Mouse (Mus musculus) kidney, postnatal 25 days (tissue): ENCODE data around the gene Wdr47.
"Not testable (repeated sequence)": the region's sequence is repeated elsewhere in the genome, so short reads cannot be mapped to it uniquely, and the experiment has no call there.

ENCODE experiments used
- DNase-seq, 2 experiments: peaks; one replicate each; pipeline ENCODE4 v3.0.0; 2021; ENCODE audit warnings: mixed read lengths in 2 of 2

Wdr47 gene

DNA sequence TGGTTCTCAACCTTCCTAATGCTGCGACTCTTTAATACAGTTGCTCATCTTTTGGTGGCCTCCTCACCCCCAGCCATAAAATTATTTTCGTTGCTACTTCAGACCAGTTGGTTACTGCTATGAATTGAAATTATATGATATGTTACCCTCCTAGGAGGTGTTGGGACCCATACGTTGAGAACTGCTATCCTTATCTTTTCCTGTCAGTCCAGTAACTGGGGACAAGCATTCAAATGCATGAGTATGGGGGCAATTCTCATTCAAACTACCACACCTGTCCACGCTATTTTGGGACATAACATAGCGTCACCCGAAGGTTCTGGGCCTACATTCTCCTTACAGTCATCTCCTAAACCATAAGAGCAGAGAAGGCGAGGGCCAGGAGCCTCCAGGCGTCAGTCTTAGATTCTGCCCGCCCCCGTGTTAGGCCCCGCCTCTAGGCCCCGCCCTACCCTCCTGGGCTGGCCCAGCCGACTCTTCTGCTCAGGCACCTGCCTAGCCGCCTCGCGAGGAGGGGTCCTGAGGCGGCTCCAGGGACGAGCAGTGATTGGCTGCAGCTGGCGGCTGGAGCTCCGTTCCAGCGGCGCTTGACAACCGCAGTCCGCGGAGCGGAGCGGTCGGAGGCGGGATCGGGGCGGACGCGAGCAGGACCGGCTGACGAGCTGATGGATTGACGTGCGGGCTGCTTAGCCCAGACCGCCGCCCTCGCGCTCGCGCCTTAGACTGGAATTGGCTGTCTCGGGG lies at the start of gene Wdr47:
Gene Wdr47, plus strand, starts transcription at position 494 of the 744 bp plus-strand sequence.
- peak; percentile 97 to 99 for DNase-seq

DNA sequence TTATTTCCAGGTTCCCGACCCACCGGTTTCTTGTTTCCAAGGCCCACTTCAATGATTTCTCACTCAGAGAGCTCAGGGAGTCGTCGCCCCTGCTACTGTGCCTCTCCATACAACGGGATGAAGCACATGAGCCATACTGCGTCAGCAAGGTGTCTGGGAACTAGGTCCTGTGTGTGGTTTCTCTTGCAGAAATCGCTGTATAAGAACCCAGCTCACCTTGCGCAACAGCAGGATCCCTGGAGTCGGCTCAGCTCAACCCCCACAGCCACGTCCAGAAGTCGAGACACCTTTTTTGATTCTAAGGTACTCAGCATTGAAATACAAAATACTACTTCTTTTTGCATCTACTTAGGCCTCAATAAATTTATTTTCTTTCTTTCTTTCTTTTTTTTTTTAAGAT lies 48.8 kb upstream of the Wdr47 start:
- no peak for DNase-seq

DNA sequence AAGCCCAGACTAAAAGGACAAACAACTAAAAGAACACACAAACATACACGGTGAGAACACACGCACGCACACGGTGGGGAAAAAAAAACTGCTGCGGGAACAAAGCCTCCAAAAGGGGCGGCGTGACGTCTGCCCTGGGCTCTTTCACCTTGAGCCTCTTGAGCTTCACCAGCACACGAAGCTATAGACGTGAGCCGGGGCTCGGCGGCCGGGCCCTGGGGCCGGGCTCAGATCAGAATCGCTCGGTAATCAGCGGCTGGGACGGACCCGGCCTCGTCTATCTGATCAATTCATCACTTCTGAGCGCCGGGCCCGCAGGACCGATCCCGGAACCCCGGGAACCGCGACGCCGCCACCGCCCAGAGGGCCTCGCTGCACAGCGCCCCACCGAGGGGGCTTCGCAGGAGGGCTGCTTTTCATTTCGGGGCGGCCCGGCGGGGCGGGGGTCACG lies 36.9 kb upstream of the Wdr47 start:
- DNase-seq = peak; percentile 24 to 63

DNA sequence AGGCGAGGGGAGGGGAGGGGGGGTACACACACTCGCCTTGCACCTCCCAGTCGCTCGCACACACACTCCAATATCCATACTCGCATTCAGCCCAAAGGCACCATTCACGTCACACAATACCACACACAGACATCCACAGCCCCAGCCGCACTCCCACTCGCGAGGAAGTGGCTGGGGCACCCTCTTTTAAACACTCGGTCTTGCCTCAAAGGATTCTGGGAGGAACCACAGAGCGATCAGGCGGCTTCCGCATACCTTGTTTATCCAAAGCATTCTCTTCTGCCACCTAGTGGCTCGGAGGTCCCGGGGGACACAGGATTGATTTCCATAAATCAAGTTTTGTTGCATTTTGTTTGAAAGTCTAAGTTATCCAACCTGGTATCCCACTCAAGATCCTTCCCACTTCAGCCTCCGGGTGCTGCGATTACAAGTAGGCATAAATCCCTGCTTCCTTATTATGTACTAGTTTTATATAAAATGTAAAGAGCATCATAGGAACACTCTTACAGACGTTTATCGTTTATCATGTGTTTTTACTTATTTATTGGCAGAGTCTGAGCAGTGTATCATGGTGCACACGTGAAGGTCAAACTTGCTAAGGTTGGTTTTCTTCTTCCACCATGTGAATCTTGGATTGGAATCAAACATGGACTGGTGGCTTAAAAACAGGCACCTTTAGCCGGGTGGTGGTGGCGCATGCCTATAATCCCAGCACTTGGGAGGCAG lies 36.3 kb upstream of the Wdr47 start:
- peak; percentile 96 for DNase-seq

DNA sequence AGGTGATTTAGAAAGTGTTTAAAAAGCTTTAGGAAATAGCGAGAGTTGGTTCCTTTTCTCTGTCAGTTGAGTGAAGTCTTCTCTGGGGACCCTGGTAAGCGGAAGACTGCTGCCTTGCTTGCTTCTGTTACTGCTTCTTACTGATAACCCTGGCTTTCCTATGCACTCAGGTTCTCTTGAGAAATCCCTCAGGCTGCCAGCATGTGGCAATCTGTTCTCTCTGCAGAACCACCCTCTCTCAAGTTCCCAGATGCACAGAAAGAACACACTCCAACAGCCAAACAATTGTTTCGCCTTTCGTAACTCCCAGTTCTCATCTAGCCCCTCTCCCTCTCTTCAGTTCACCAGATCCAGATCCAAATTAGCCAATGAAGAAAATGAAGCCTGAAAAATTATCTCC lies 33.2 kb upstream of the Wdr47 start:
- no peak for DNase-seq

DNA sequence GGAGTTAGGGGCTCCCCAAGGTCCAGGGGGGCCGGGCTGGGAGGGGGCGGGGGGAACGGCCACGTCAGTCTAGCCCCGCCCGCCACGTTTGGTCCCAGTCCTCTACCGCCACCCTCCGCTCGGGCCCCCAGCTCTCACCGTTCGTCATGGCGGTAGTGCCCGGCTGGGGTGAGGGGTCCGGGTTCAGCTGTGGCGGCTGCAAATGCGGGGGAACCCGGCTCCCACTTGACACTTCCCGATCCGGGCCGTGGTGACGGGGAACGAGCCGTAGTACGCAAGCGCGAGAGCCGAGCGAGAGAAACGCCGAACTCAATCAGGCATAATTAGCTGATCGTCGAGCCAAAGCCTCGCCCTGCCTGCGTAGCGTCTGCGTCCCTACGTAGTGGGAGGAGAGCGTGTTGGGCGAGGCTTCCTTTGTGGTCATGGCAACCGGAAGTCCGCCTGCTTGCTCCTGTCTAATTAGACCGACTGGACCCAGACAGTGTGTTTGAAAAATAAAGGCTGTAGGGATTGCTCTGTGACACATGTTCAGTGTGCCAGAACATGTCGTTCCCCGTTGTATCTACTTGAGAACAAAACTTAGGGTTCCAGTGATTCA lies 28.8 kb upstream of the Wdr47 start, which contains the start of gene Tmem167b:
Gene Tmem167b, minus strand, starts transcription at position 334 of the 598 bp plus-strand sequence.
- peak; percentile 97 to 99 for DNase-seq

DNA sequence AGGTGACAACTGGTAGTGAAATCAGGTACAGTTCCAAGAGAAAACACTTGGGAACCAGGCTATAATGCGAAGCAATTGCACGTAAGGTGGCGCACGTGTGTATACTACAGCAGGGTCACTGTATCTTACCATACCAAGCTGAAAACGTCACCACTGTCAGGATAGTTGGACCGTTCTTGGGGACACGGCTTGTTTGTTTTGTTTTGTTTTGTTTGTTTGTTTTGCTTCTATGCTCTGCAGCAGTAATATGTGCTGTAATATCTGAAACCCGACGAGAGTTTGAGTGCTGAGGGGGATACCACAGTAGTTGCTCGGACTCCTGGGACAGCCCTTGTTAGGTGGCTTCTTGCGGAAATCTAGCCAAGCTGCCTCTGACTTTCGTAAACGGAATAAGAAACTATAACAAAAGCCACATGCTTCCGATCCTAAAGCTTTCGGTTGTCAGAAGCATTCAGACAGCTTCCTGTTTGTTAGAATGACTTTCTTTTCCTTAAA lies 28.3 kb upstream of the Wdr47 start:
- DNase-seq = peak in 1 of 2 experiments; percentile 49

DNA sequence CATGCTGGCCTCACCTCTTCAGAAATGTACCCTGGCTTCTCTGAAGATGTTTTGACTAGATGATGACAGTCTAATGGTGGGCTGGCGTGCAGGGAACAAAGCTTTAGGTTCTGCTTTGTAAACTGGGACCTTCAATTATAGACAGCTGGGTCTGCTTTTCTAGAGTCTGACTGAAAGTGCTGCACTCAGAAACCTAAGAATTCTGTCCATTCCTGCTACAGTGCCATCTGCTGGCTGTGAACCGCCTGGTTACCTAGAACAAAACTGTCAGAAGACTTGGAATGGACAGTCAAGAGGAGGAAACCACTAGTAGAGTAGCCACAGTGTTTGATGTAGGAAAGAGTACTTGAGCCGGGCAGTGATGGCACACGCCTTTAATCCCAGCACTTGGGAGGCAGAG lies 27.8 kb upstream of the Wdr47 start:
- peak; percentile 87 to 93 for DNase-seq

DNA sequence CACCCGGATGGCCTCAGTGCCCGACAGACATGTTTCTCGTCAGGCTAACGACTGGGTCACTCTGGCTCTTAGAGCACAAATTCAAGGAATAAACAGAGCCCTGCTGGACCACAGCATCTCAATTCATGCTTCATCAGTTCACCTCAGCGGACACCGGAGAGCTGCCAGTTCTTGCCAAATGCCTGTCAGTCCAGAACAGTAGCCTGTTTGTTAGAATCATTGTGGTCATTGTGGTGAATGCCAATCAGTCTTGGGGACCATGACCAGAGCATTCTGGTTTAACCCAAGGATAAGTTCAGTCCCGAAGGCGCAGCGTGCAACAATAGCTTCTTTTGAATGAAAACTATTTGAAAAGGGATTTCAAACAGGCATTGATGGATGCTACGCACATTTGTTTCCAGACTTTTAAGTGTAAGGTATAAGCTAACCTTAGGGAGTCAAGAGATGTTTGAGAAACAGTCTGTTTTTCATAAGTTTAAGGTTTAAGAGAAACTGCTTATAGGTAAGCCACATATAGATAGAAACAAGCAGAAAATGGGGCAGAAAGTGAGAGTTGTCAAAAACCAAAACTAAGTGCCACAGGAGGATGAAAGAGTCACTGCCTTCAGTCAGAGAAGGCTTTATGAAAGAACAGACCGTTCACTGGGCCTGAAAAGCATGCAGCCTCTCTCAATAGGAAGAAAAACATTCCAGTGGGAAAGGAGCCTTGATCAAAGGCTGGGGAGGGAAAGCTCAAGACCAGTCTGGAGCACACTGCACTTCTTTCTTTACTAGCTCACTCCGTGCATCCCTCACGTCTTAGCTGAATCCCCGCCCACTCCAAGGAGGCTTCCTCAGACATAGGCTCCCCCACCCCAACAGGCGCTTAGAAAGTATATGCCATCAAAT lies 22.8 kb upstream of the Wdr47 start:
- DNase-seq = no peak

DNA sequence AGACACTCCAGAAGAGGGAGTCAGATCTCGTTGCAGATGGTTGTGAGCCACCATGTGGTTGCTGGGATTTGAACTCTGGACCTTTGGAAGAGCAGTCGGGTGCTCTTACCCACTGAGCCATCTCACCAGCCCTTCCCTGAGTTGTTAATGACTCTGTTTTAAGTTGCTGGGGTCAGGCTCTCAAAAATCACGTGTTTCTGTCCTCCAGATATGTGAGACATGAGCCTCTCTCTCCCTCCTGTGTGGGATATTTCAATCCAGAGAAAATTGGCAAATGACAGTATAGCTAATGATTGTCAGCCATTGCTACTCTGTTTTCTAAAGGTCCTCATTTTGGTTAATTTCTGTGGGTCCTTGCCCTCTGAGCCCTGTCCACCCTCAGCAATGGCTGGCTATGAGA lies 21.4 kb upstream of the Wdr47 start:
- not testable (repeated sequence) for DNase-seq

DNA sequence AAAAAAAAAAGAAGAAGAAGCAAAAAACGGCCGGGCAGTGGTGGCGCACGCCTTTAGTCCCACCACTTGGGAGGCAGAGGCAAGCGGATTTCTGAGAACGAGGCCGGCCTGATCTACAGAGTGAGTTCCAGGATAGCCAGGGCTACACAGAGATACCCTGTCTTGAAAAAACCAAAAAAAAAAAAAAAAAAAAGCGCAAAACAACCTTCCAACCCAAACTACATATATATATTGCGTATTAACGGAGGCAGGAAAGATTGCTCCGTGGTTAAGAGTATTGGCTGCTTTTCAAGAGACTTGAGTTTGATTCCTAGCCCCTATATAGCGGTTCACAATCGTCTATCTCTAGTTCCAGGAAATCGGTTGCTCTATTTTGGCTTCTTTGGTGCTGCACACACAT lies 20.3 kb upstream of the Wdr47 start:
- no peak for DNase-seq

DNA sequence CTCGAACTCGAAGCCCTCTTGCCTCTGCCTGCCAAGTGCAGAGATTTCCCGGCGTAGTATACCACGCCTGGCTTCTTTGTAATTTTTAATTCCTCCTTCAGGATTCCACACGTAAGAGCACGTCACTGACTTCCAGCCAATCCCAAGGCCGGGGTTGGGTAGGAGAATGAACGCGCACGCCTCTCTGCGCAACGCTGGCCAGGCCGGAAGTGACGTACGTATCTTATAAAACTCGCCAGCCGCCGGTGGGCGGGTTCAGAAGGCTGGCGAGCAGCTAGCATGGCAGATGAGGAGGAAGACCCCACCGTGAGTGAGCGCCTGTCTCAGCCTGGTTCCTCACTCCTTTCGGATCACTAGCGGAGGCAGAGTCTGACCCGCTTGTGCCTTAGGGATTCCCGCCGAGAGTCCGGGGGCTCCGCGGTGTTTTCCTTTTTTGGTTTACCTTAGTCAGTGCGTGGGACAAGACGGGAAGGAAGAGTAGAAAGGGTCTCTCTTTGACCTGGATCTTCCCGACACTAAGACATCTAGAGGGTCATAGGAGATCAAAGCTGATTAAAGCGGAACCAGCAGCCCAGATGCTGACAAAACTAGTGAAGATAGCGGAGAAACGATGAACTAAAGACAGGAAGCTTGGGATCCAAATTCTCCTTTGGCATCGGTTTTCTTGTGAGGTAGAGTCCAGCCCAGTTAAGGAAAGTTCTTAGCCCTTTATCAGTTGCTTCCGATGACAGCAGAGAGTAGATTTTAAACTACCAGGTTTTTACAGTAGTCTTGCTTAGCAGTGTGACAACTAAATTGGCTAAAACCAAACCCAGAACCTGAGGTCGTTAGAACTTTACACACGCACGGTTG lies 19.4 kb upstream of the Wdr47 start, which contains the start of gene Taf13:
Gene Taf13, plus strand, starts transcription at position 256 of the 852 bp plus-strand sequence.
- DNase-seq = peak; percentile 97 to 98

DNA sequence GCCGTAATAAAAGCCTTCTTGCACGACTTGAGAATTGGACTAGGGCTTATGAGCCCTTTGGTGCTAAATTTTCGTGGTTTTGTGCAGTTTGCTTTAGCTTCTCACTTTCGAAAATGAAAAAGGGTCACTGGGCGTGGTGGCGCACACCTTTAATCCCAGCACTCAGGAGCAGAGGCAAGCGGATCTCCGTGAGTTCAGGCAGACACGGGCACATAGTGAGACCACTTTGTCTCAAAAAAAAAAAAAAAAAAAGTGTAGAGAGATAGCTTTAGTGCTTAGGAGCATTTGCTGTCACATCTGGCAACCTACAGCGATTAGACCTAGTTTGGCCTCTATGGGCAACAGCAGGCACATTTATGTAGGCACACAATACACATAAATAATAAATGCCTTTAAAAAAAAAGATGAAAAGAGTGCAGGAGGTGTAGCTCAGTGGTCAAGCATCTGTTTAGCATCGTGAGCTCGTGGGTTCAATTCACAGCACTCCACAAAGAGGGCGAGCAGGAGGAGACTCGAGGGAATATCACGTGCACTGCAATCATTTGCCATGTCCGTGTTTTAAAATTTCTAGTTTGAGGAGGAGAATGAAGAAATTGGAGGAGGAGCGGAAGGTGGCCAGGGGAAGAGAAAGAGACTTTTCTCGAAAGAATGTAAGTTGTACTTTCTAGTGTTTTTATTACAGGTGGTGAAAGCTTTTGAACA lies 18.6 kb upstream of the Wdr47 start:
- DNase-seq = no peak

DNA sequence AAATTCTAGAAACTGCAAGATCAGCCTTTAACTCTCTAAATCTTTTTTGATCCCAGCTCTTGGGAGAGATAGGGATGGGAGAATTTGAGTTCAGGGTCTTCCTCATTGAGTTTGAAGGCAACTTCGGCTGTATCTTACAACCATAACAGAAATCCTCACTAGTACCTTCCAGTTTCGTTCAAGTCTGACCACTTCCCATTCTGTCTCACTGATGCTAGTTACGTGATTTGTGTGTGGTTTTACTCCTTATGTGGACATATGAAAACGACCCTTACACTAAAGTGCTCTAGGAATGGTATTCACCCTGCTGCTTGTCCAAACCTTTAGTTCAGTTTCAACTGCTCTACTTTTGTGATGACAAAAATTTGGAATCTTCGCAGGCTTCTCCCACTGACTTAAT lies 17.1 kb upstream of the Wdr47 start:
- no peak for DNase-seq

DNA sequence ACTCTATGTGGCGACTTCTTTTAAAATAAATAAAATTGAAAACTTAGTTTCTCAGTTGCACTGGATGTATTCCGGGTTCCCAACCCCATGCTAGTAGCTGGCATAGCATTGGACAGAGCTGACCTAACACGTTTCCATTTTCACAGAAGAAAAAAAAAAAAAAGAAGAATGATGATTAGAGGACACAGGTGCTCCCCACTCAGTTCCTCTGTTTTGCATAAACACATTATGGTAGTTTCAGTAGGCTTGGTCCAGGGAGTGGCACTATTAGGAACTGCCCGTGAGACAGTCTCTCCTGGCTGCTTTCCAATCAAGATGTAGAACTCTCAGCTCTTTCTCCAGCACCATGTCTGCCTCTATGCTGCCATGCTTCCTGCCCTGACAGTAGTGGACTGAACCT lies 6.5 kb upstream of the Wdr47 start:
- DNase-seq = no peak

DNA sequence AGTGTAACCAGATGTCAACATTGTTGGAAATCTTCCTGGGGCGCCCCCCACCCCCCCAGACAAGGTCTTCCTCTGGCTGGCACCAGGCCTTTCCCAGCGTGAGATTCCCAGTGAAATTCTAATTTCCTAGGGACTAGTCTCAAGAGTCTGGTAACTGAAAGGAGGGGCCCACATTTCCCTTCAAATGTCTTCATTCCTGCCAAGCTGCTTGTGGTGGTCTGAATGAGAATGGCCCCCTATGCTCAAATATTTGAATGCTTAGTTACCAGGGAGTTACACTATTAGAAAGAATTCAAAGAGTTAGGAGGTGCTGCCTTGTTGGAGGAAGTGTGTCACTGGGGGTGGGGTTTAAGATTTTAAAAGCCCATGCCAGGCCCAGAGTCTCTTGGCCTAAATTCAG lies 2.6 kb upstream of the Wdr47 start:
- no peak for DNase-seq

DNA sequence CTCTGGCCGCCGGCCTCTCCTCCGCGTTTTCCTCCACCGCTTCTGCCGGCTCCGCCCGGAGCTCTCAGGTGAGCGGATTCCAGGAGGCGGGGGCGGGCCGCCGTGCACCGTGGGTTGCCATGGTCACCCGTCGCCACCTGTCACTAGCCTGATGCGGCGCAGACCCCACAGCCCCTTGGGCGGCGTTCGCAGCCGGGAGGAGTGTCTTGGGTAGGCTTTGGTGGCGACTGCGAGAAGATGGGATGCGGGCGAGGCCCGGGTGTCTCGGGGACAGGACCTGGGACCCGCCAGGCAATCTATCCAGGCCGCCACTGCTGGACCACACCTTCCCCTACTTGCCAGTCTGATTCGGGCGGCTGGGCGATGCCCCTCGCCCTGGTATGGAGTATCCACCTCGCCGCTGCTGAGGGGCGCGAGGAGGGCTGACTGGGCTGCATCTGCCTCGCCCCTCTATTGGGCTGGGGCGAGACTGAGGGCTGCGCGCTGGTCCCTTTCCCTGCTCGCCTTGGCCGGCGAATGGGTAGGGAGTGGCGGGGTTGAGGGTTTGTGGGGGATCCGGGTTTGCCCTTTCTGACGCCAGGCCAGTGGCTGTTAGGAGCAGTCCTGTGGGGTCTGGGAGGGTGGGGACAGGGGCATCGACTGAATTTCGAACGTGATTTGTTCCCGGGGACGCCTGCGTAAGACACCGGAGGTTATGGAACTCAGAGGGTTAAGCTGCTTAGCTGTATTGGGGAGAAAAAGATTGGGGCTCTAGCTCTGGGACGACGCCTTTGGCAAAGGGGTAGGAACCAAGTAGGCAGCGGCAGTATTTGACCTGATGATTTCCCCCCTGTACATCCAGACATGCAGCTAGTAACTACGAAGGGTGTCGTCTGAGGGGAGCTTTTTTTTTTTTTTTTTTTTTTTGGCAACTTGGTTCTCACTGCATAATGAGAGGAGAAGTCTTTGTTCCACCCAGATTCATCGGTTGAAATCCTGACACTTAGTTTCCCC lies 747 bp downstream of the Wdr47 start:
- no peak for DNase-seq

DNA sequence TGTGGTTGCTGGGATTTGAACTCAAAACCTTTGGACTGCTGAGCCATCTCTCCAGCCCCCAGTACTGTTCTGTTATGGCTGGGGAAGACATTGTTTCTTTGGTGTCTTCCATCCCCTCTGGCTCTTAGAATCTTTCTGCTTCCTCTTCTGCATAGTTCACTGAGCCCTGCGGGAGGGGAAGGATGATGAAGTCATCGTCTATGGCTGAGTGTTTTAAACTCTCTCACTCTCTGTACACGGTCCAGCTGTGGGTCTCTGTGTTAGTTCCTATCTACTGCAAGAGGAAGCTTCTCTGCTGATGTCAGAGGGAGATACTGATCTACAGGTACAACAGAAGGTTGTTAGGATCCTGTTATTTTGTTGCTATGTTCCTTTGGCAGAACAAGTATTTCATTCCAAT lies 17.8 kb downstream of the Wdr47 start:
- DNase-seq = no peak

DNA sequence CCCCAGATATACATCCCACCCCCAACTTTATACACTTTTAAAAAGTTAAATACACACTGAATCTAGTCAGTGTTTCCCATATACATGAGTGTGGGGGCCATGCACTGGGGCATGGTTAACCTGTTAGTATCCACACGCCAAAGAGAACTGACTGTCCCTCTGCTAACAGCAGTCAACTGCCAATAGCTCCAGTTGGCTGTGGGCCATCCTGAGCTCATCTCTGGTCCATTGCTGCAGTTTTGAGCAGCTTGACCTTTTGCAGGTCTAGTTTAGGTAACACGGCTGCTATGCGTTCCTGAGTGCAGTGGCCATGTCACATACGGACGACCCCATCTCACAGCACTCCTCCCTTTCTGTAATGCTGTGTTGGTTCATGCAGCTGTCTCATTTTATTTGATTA lies 43.7 kb downstream of the Wdr47 start:
- no peak for DNase-seq

DNA sequence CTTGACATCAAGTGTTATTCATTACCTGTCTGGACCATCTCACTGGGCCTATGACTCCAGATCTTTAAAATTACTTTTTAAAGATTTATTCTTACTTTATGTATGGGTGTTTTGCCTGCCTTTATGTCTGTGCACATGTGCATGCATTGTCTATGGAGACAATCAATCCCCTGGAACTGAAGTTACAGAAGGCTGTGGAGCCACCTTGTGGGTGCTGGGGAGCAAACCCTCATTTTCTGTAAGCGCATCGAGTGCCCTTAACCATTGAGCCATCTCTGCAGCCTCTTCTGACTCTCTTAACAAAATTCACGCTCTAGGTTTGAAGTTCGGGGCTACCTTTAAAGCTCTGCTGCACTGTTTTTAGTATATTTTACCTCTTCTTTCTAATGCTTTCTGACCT lies 48.3 kb downstream of the Wdr47 start:
- no peak for DNase-seq
